Mouse (Mus musculus): ENCODE data around the gene Gzmm.
"Not testable (repeated sequence)": the region's sequence is repeated elsewhere in the genome, so short reads cannot be mapped to it uniquely, and the experiment has no call there.

Gene Gzmm

DNA sequence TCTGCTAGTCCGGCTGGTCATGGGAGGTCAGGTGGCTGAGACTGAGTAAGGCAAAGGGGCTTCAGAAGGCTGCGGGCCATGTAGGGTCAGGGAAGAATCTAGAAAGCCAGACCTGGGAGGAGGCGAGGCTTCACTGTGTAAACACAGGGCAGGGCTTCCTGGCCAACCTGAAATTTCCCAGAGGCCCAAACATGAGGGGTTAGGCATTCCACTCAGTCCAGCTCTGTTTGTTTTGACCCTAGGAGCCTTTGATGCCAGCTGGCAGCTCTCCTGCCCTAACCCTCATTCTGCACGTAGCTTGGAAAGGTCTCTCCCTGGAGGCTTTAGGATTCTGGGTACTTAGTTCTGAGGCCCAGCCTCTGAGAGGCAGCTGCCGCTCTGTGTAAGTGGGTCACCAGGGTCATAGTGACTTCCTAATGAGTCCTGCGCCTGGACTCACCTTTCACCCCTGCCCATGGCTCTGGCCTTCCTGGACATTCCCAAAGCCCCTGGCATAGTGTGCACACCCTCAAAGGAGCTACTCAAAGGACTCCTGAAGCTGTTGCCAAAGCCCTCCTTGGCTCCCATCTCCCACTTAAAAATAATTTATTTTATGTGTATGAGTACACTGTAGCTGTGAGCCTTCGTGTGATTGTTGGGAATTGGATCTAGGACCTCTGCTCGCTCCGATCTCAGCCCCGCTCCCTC, 12.8 kb downstream of the Gzmm start:
- peak; percentile 50 for DNase-seq (ENCODE audit: low spot score)

DNA sequence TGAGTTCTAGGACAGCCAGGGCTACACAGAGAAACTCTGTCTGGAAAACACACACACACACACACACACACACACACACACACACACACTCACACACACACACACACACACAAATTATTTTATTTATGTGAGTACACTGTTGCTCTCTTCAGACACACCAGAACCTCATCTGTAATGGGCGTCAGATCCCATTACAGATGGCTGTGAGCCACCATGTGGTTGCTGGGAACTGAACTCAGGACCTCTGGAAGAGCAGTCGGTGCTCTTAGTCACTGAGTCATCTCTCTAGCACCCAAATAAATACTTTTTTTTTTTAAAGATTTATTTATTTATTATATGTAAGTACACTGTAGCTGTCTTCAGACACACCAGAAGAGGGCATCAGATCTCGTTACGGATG, 14.2 kb downstream of the Gzmm start:
- DNase-seq (ENCODE audit: low spot score): not testable (repeated sequence)

DNA sequence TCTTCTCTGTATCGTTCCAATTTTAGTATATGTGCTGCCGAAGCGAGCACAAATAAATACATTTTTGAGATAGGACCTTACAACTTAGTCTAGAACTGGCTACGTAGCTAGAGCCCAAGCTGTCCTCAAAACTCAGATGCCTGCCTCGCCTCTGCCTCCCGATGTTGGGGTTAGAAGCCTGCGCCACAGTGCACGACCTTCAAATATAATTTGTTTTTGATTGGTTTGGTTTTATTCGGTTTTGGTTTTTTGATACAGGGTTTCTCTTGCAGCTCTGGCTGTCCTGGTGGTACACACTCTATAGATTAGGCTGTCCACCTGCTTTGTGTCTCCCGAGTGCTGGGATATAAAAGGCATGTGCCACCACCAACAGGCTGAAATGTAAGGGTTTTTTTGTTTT, 14.7 kb downstream of the Gzmm start:
- DNase-seq (ENCODE audit: low spot score): no peak

DNA sequence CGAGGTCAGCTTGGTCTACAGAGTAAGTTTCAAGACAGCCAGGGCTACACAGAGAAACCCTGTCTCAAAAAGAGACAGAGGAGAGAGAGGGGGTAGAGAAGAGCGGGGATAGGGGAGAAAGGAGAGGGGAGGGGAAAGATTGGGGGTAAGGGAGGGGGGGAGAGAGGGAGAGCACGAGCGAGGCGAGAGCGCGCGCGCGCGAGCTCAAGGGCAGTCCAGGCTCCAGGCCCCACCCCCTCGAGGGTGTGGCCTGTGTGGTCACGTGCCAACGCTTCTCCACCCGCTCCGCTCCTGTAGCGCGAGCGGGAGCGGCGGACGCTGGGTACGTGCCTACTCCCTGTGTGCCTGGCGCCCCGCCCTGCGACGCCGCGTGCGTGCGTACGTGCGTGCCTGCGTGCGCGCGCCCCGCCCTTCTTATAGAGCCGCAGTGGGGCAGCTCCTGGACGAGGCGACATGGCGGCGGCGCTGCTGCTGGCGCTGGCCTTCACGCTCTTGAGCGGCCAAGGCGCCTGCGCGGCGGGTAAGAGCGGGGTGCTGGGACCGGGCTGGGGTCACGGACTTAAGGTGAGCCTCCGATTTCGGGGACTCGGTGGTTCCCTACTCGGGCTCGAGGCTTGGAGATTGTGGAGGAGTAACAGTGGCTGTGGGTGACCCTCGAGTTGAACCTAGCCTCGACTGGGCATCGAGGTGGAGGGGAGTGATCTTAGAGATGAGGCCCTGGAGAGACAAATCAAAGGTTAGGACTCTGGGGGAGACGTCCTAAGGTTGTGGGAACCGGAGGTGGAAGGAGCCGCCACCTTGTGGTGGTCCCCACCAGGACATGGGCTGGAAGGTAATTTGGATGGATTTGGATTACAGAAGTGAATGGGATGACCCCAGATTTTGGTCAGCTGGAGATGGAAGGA, 15.5 kb downstream of the Gzmm start, which contains the start of gene Bsg:
Gene Bsg, plus strand, starts transcription at position 427 of the 905 bp plus-strand sequence.
- peak; percentile 97 for DNase-seq (ENCODE audit: low spot score)

DNA sequence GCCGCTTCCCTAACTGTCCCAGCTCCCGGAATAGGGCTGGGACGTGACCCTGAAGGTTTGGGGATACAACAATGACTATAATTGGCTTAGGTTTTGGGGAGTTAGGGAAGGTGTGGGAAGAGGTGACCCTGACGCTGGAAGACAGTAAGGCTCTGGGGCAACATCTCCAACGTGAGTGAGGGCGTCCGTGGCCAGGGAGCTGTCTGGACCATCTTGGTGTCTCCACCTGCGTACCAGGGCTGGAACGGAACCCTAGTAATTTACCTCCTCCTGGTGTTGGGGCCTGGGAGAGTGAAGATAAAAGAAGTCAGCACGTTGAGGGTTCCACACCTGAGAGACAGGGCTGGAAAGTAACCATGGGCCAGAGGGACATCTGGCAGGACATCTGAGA, 16.1 kb downstream of the Gzmm start:
- DNase-seq (ENCODE audit: low spot score): no peak

DNA sequence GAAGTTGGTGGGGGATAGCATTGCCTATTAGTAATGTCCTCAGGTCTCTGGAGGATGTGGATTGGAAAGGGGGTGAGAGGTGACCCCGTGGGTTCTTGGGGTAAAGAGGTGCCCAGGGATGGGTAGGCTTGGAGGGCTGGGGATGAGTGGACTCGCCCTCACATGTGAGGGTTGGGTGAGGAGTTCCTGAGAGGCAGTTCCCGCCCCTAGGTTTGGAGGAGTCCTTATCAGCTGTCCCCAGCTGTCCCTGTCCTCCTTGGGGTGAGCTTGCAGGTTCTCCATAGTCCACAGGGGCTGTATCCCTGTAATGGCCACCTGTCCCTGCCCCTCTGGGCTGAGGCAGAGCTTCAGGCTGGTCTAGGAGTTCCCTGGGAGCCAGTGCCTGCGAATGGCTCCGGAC, 17.1 kb downstream of the Gzmm start:
- DNase-seq (ENCODE audit: low spot score): no peak

DNA sequence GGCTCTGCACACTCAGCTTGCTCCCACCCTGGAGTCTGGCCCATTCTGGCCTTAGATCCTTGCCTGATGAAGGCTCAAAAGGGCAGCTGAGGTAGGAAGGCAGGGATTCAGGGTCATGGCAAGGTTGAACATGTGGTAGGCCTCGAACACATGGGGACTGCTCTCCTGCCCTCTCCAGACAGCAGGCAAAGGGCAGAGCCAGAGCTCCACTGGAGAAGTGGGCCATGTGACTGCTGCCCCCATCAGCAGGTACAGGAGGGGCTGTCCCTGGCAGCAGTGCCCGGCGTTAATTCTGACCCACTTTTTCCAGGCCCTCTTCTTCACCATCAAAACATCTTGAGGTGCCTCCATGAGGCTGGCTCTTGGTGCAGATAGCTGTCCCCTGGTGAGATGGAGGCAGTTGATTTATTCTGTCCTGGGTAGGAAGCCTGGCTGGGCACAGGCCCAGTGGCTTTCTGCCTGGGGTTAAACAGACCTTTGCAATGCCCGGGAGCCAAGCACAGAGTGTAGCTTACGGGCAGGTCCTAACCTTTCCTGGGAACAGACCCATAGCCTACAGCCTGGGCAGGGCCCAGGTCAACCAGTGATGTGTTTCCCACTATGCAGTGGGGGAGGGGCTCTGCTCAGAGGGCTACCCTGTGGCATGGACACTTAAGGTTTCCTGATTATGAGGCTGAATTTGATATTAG, 17.7 kb downstream of the Gzmm start:
- peak; percentile 64 for DNase-seq (ENCODE audit: low spot score)

DNA sequence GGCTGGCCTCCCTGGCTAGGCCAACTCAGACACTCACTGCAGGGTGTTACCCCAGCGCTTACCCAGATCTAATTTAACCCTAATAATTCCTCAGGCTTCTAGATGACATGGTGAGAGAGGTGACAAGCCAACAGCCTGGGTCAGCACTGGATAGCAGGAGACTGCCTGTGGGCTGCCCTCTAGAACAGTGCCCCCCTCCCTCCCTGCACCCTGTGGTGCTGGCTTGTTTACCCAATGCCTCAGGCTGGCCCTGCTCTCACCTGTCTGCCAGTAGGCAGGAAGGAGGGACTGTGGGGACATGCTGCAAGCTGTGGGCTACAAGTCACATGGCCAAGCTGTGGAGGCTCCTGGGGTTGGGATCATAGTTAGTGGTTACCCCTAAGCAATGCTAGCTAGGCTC, 18.3 kb downstream of the Gzmm start:
- no peak for DNase-seq (ENCODE audit: low spot score)

DNA sequence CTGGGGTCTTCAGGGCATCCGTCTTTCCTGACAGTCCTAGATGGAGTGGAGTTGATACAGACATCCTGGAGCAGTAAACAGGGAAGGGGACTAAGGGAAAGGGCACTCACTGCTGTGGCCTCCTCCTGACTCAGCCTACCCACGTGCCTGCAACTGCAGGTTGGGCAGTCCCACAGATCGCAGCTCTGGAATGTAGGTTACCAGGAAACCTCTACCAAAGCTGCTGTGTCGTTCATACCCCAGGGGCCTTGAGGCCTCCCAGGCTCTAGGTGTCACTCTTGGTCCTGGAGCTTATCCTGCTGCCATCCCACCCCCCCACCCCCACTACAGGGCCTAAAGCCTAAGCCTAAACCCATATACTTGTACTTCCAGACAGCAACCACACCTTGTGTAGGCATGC, 18.9 kb downstream of the Gzmm start:
- DNase-seq (ENCODE audit: low spot score): no peak

DNA sequence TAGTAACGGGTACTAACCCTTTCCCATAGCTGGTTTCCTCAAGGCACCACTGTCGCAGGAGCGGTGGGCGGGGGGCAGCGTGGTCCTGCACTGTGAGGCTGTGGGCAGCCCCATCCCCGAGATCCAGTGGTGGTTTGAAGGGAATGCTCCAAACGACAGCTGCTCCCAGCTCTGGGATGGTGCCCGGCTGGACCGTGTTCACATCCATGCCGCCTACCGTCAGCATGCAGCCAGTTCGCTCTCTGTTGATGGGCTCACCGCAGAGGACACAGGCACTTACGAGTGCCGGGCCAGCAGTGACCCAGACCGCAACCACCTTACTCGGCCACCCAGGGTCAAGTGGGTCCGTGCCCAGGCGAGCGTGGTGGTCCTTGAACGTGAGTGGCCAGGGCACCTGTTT, 19.8 kb downstream of the Gzmm start:
- DNase-seq (ENCODE audit: low spot score): no peak

DNA sequence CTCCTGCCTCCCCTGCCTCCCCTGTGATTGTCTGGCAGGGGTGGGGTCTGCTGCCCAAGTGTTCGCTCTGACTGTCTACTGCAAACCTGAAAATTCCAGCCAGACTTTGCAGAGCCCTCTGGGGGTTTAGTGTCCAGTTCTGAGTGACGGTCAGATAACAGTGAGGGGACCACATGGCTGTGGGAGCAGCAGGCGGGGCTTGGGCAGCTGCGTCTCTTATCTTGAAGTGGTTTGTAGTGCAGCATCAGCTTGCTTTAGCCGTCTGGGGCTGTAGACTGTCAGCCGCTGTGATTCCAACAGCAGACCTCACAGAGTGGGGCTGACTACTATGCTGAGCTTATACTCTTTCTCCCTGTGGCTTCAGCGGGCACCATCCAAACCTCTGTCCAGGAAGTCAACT, 20.5 kb downstream of the Gzmm start:
- DNase-seq (ENCODE audit: low spot score): no peak

DNA sequence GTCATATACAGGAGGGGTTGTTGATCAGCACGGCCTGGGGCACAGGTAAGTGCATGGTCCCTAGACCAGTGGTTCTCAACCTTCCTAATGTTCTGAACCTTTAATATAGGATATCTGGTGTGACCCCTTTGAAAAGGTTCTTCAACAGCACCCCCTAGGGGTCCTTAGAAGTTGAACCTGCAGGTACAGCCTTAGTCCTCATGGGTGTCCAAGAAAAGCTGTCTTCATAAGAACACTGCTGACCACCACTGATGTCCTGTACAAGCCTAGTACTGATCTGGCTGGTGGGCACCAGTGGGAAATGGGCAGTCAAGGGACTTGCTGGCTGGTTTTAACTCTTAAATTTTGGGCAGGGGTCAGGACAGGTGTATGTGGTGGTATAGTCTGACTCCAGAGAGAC, 23.2 kb downstream of the Gzmm start:
- no peak for DNase-seq (ENCODE audit: low spot score)

DNA sequence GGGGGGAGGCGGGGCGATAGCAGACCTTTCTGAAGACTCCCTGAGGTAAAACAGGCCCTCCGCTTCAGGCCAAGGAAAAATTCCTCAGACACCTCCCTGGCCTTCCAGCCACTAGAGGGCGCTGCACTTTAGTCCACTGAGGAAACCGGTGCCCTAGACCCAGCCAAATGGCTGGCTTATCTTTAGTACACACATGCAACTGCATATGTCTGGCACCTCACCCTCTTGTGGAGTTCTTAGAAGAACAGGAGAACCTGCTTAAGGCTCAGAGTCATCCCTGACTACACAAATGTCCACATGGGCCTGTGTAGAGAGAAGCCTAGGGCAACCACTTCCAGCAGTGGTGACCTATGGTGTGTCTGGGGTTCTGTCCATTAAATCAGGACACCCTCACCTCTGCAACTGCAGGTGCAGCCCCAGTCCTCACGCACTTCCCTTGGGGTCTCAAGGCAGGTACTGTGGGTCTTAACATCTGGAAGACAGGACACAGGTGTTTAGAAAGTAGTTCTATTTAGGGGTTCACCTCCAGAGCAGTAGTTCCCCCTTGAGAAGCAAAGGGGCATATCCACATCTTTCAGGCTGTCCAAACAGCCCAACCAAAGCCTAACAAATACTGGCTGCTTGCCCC, 23.8 kb downstream of the Gzmm start:
- peak; percentile 82 for DNase-seq (ENCODE audit: low spot score)

DNA sequence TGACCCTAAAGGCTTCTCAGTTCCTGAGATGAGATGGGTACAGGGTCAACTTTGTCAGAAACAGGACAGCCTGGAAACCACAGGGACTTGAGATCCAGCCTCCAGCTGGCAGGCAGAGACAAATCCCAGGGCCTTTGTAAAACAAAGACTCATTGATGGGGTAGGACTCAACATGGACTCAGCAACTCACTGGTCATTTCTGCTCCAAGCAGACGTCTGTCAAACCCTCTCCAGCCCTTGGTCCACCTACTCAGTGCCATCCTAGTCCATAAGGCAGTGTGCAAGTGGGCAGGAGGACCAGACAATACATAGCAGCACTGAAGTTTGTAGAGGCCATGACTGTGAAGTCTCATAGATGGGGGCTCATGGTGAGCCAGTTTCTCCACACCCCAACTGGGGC, 24.3 kb downstream of the Gzmm start:
- no peak for DNase-seq (ENCODE audit: low spot score)

DNA sequence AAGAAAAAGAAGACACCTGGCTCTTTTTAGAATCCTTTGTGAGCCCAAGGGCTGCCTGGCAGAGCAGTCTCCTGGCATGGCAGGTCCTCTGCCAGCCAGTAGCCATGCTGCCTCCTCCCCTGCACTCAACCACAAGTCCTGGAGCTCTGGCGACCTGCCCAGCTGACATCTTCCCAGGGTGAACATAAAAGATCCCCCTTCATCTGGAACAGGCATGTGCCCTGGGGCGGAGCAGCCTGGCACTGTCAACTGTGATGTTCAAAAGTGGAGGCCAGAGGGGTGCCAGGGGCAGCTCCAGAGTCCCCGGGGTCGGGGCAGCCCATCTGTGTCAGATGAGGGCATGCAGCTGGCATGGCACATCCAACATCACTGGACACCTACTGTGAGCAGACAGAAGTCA, 26.2 kb downstream of the Gzmm start:
- DNase-seq (ENCODE audit: low spot score): no peak

DNA sequence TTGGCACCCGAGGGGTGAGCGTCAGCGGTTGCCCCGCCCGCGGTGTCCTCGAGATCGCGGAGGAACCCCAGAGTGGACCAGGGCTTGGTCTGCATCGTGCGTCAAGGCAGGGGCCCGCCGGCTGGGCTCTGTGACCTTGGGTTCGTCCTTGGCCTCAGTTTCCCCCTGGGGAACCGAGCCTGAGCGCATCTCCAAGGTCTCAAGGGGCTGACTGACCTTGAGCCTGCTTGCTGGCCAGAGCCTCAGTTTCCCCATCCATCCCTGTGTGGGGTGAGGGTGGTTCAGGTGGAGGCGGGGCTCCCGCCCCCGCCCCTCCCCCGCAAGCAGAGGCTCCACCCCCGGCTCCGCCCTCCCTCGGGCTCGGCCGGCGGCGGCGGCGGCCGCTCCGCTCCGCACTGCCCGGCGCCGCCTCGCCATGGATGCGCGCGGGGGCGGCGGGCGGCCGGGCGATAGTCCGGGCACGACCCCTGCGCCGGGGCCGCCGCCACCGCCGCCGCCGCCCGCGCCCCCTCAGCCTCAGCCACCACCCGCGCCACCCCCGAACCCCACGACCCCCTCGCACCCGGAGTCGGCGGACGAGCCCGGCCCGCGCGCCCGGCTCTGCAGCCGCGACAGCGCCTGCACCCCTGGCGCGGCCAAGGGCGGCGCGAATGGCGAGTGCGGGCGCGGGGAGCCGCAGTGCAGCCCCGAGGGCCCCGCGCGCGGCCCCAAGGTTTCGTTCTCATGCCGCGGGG, 27.6 kb downstream of the Gzmm start, which contains the start of gene Hcn2:
Gene Hcn2, plus strand, starts transcription at position 381 of the 734 bp plus-strand sequence.
- no peak for DNase-seq (ENCODE audit: low spot score)

DNA sequence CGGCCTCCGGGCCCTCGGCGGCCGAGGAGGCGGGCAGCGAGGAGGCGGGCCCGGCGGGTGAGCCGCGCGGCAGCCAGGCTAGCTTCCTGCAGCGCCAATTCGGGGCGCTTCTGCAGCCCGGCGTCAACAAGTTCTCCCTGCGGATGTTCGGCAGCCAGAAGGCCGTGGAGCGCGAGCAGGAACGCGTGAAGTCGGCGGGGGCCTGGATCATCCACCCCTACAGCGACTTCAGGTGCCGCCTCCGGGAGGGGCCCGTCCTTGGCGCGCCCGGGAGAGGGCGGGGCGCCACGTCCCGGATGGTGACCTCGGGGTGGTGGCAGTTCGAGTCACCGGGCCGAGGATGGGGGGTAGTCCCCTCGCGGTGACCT, 28.2 kb downstream of the Gzmm start:
- no peak for DNase-seq (ENCODE audit: low spot score)

DNA sequence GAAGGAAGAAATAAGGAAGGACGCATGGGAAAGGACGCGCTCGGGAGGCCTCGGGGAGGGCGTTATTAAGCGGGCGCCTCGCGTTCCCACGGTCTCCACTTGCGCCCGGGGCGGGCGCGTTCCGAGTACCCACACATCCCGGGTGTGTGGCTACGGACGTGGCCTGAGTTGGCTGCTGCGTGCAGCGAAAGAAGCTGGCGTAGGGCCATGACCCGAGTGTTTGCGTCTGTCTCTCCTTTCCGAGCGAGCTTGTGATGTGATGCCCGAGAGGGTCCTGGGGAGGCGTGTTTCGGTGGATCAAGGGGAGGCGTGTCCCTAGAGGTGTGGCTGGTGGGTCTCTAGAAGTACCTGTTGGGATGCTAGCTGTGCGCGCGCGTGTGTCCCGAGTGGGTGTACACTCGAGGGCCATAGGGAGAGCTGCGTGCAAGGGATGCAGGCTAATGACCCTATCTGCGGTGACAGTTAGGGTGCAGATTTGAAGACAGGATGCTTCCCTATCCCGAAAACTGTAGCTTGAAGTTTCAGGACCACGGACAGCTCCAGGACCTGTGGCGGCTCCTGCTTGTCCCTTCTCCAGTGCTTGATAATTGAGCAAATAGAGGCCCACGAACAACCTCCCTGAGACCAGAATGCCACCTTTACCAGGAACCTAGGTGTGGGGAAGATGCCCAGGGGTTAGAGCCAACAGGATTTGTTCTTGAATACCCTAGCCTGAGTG, 29.0 kb downstream of the Gzmm start:
- DNase-seq (ENCODE audit: low spot score): peak; percentile 83

DNA sequence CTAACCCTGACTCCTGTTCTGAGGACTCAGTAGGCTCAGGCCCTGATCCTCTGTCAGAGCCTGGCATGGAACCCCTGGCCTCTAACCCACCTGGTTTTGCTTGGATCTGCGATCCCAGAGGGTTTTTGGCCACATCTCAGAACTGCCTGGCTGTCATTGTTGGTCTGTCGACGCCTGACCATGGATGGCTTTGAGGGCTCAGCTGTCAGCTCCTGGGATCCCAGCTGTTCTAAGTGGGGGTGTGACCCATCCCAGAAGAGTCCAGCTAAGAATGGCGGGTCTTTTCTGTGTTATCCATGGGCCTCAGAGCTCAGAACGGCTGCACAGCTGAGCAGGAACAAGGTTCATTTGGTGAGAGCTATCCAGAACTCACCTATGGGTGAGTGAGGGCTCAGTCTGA, 32.3 kb downstream of the Gzmm start:
- DNase-seq (ENCODE audit: low spot score): no peak

DNA sequence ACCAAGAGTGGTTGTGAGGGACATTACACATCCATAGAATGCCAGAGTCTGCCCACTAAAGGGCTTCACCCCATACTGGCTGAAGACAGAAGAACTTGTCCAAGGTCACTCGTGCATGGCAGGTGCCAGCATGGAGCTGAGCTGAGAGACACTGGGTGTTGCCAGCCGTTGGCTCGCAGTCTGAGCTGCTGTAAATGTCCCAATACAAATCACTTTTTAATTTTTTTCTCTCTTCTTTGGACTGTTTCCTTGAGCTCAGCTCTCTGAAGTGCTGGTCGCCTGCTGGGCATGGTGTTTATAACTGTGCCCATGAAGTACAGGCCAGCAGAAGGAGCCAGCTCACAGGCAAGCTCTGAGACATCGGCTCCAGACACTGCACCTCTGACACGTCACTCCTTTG, 34.2 kb downstream of the Gzmm start:
- DNase-seq (ENCODE audit: low spot score): peak; percentile 33

DNA sequence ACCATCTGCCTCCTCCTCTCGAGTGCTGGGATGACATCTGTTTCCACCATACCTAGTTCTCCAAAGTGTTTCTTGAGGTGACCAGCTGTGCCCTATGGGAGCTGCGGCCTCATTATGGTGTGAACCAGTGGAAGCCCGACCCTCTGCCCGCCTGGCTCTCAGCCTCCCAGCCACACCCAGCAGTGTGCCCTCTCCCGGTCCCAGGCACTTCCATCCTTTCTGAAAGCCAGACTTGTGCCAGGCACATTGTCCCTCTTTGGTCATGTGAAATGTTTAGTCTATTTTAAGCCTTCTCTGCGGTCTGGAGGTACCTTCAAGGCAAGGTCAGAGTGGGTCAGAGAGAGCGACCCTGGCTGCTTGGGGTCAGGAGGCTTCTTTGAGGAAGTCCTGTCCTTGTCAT, 34.9 kb downstream of the Gzmm start:
- no peak for DNase-seq (ENCODE audit: low spot score)
